Mouse (Mus musculus) layer of hippocampus, adult 9-11 months (tissue): ENCODE data around the gene Fam193a.
A peak's percentile ranks its signal among the peaks of the same experiment; 100 is the strongest.

ENCODE experiments used
- DNase-seq: peaks from one replicate; pipeline ENCODE4 v3.0.0; 2022

The Fam193a gene

GRCm38 (mm10) chr5:34385616-34386015 is 15.9 kb downstream of the Fam193a start:
- no peak for DNase-seq

DNA sequence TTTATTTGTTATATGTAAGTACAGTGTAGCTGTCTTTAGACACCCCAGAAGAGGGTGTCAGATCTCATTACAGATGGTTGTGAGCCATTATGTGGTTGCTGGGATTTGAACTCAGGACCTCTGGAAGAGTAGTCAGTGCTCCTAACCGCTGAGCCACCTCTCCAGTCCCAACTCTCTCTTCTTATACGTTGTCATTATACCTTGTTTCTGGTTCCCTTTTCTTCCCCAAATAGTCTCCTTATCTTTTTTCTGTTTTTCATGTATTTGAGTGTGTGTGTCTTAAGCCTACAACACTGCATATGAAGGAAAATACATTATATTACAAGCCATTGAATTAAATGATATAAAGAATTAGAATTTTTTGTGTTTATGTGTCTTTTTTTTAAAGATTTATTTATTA is 17.0 kb downstream of the Fam193a start:
- no peak for DNase-seq

GRCm38 (mm10) chr5:34393251-34393650 is 23.5 kb downstream of the Fam193a start:
- DNase-seq = no peak

DNA sequence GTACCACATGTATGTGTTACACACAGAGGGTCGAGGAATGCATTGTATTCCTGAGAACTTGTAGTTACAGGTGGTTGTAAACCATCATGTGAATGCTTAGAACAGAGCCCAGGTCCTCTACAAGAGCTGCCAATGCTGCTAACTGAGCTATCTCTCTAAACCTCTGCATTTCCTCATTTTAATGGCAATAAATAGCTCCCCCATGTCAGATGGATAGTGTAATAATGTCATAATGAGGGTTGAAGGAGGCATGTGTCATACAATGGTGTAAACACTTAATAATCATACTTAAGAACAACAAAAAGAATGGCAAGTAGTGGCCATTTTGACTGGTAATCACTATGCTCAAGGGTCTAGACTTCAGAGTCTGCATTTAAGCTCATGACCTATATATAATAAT is 25.6 kb downstream of the Fam193a start:
- no peak for DNase-seq

DNA sequence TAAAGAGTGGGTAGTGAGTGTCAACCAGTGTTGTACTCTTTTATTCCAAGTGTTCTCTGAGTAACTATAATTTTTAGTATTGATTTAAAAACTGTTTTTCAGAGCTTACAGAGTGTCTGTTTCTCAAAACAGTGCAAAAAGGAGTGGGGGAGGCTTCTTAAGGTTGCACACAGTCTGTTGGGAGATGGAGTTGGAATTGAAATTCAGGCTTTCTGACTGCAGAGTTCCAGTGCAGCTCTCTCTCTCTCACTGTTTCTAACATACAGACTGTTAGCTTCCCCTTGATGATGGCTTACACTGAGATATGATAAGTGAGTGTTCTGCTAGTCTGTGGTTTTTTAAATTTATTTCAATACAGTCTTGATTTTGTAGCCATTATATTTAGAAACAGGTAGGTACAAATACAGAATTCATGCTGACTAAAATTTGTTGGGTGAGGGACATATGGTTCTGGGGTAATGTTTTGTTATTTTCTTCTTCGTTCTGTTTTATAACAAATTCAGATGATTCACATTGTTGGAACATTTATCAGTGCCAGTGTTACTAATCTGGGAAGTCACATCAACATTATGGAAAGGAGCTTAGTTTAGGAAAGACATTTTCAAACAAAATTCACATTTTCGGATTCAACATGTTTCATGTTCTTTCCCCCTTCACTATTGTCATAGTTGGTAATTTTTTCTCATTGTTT is 26.3 kb downstream of the Fam193a start:
- DNase-seq = no peak

DNA sequence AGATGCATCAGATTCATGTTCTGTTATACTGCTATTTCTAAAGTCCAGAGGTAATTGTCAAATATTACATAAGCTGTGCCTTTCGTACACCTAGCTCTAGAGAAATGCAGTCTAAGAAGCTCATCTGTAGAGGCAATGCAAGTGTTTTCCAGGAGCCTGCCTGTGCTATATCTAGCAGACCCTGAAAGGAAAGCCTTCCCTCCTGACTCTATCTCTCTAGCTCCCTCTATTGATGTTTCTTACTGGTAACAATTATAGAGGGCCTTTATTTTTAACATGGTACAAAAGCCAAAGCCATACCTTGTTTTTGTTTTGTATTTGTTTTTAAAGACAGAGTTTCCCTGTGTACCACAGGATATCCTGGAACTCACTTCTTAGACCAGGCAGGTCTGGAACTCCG is 28.1 kb downstream of the Fam193a start:
- no peak for DNase-seq

- DNase-seq = no peak
These were observed 28.6 kb downstream of the Fam193a start for GRCm38 (mm10) chr5:34398326-34398725.

- no peak for DNase-seq
These were observed 37.7 kb downstream of the Fam193a start for GRCm38 (mm10) chr5:34407366-34407918.

- no peak for DNase-seq
These were observed 39.3 kb downstream of the Fam193a start for GRCm38 (mm10) chr5:34409002-34409401.

- DNase-seq = no peak
These were observed 41.1 kb downstream of the Fam193a start for GRCm38 (mm10) chr5:34410819-34411218.

- no peak for DNase-seq
These were observed 44.2 kb downstream of the Fam193a start for GRCm38 (mm10) chr5:34413921-34414320.

- DNase-seq = no peak
These were observed 47.7 kb downstream of the Fam193a start for GRCm38 (mm10) chr5:34417251-34418008.

DNA sequence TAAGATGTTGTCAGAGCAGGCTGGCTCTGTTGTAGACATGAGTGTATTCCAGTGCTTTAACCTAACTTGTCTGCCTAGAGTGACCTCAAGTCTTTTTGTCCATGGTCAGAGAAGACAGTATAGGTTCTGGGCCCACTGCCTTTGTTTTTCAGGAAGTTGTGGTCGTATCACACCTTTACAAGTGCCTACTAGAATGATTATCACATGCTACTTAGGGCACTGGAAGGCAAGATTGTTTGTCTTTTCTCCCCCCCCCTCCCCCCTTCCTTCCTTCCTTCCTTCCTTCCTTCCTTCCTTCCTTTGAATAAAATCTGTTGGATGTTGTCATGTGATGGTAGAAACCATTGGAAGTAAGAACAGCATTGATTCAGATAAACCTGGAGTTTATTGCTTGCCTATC is 49.5 kb downstream of the Fam193a start:
- no peak for DNase-seq

GRCm38 (mm10) chr5:34430776-34431175 is 61.0 kb downstream of the Fam193a start:
- no peak for DNase-seq

DNA sequence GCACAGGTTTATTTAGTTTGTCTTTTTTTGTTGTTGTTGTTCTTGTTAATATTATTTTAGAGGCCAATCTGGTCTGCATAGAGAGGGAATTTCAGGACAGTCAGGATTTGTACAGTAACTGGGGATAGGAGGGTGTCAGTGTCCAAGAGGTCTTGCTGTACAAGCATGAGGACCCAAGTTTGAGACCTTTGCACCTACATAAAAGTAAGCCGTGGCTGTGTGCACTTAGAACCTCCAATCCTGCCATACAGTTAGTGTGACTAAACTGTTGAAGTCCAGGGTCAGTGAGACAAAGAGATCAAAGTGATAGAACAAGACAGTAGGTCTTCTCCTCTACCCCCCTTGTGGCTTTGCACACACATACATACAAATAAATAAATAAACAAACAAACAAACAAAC is 64.1 kb downstream of the Fam193a start:
- DNase-seq = no peak

GRCm38 (mm10) chr5:34434241-34434640 is 64.5 kb downstream of the Fam193a start:
- peak; percentile 29 for DNase-seq

GRCm38 (mm10) chr5:34438052-34438451 is 68.3 kb downstream of the Fam193a start:
- no peak for DNase-seq

DNA sequence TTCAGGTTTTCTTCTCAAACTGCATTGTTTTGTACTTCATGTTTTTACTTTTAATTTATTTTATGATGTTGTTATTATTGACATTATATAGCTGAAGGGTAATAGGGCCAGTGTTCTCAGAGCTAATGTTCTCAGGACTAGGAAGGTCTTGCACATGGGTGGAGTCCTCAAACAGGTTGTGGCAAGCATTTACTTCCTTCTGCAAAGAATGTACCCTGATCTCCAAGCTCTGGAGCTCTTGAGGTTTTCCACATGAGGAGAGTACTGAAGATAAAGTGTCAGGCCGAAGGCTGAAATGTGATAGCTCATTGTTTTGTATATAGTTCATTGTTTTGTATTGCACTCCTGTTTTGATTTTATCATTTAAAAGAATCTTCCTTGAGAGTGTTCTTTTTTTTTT is 68.9 kb downstream of the Fam193a start:
- DNase-seq = no peak

GRCm38 (mm10) chr5:34439768-34440167 is 70.0 kb downstream of the Fam193a start:
- no peak for DNase-seq

GRCm38 (mm10) chr5:34441797-34442196 is 72.1 kb downstream of the Fam193a start:
- DNase-seq = no peak

DNA sequence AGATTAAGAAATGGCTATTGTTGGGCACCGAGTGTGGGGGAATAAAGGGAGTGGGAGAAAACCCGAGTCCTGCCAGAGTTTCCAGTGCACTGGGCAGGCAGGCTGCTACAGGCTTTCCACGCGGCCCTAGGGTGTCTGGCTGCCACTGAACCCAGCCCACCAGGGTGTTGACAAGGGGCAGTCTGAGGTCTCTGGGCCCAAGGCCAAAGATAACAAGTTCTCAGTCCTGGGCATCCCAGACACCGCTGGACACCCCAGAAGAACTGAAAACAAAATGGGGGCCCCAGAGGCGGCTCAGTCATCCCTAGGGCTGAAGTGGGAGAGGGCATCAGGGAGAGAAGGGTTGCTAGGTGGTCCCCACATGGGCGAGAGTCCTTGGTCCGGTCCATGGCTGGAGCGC is 76.5 kb downstream of the Fam193a start:
- no peak for DNase-seq

GRCm38 (mm10) chr5:34458994-34459393 is 89.3 kb downstream of the Fam193a start:
- DNase-seq = peak; percentile 33

DNA sequence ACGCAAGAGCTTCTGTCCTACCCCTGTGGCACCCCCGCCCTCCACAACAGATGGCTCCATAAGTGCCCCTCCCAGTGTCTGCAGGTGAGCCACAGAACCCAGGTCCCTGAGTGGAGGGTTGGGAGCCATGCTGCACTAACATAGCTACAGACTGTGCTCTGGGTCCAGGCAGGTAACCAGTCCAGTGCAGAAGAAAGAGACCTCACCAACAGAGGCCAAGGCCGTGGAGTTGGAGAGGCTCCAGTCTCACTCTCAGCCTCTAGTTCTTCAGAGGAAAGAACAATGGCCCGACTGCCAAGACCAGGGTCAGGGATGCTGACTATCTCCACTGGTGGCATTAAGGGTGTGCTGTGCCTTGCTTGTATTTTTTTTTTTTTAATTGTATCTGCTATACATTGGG is 91.6 kb downstream of the Fam193a start:
- no peak for DNase-seq

DNA sequence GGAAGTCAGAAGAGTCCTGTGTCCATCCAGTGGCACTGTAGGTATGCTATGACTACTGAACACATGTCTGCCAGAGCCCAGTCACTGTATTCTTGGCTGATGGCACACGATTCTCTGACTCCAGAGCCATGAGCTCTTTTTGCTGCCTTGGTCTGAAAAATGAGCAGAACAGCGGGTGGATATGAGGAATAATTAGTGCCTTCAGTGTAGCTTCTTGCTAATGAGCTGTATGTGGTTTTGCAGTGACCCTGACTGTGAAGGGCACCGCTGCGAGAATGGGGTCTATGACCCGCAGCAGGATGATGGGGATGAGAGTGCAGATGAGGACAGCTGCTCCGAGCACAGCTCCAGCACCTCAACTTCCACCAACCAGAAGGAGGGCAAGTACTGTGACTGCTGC is 92.1 kb downstream of the Fam193a start:
- DNase-seq = no peak
